8 mouse cellular contexts compared by ENCODE assay signal in genomic region chr1:182311376-182311775, GRCm38 (mm10). TPM values are rescaled to one million over a fixed set of nuclear protein-coding genes. Genes with fewer than 3 reads are reported as not detected.
DNase-seq lines count a peak whose midpoint lies in the region; TF ChIP-seq lines count a peak whose summit lies in the region.

No protein-coding gene starts in this region.

- no peak overlapping the region for H3K4me3 ChIP-seq in left cerebral cortex, adult 2 months

- no peak overlapping the region for H3K27ac ChIP-seq in left cerebral cortex, adult 2 months

- peak; percentile 35 for TF ChIP-seq CTCF in left cerebral cortex, adult 2 months (IDR thresholded peaks at IDR 0.05)
- peak; percentile 25; the same call in 1 of the 2 replicates for TF ChIP-seq CTCF in brain, embryonic 14.5 days (IDR thresholded peaks at IDR 0.05; ENCODE audit: borderline replicate concordance, extremely low read depth, insufficient read depth, insufficient read length)

- DNase-seq in cerebellum, postnatal 14 days = peak; percentile 21 to 28
- no peak for DNase-seq in cerebellum, adult 9-10 months
- DNase-seq in left cerebral cortex, adult 2 months (ENCODE audit: extremely low spot score in 1 of 2, low spot score in 2 of 2) = no peak
- DNase-seq in left cerebral cortex, postnatal 25 days (ENCODE audit: low spot score in 2 of 2) = no peak
- peak; percentile 24 for DNase-seq in A20 (ENCODE audit: low read depth, low spot score)
- DNase-seq in brain, embryonic 14.5 days (ENCODE audit: low read depth) = no peak
- DNase-seq in testis, postnatal 14 days (ENCODE audit: low spot score) = no peak
- no peak for DNase-seq in cerebellum, adult 11-12 months

- no peak for TF ChIP-seq POLR2A in brain, embryonic 14.5 days (IDR thresholded peaks at IDR 0.05; ENCODE audit: borderline replicate concordance, extremely low read depth, insufficient read depth, insufficient read length, poor library complexity, severe bottlenecking)

- intact Hi-C loops in left cerebral cortex, adult 2 months (cut with DNase I) = no loop called here
- intact Hi-C loops in left cerebral cortex, postnatal 25 days (cut with DNase I) = no loop called here

RNA-seq across cellular contexts. Expression of gene Degs1, which starts 28.8 kb away (rescaled TPM):
- total RNA-seq in left cerebral cortex, adult 2 months (2021) = 10 to 100 TPM; 58.8 to 62.4 TPM
- 10 to 100 TPM; 75.5 to 75.6 TPM for total RNA-seq in left cerebral cortex, postnatal 25 days (2021)
- polyA plus RNA-seq in brain, embryonic 14.5 days (2012; rRNA removed) = 30.3 and 38.9 TPM in 2 replicates

RNA-seq across cellular contexts. Expression of gene Fbxo28, which starts 30.1 kb away (rescaled TPM):
- total RNA-seq in left cerebral cortex, adult 2 months (2021) = 10 to 100 TPM; 53.2 to 55.4 TPM
- total RNA-seq in left cerebral cortex, postnatal 25 days (2021) = 10 to 100 TPM; 51.2 to 52.5 TPM
- 27.8 and 29.7 TPM in 2 replicates for polyA plus RNA-seq in brain, embryonic 14.5 days (2012; rRNA removed)

Comparison
In these comparisons a context has a peak if more than half of its experiments do, and no peak if none do; other contexts are left out.
1. DNase-seq: peak in cerebellum, postnatal 14 days (2 of 2) and A20 (single experiment); none in cerebellum, adult 9-10 months (single experiment), left cerebral cortex, adult 2 months (0 of 2), left cerebral cortex, postnatal 25 days (0 of 2), brain, embryonic 14.5 days (single experiment), testis, postnatal 14 days (single experiment) and cerebellum, adult 11-12 months (single experiment).